Mouse (Mus musculus): ENCODE data around the gene Gtf2h1. TPM values are rescaled to one million over a fixed set of nuclear protein-coding genes. Genes with fewer than 3 reads are reported as not detected.
A peak's percentile ranks its signal among the peaks of the same experiment; 100 is the strongest.
"Not testable (repeated sequence)": the region's sequence is repeated elsewhere in the genome, so short reads cannot be mapped to it uniquely, and the experiment has no call there.

Gtf2h1 gene
- total RNA-seq (2021) = 10 to 100 TPM; 18.2 to 19.0 TPM
- long read RNA-seq, experiment 1, transcript Gtf2h1-201 (15 exons, 2,736 nt) = major isoform, 30 of 32 reads
- long read RNA-seq, experiment 1, partial matches to known transcripts = 0 of 32 reads
- long read RNA-seq, experiment 1, other reads (novel, unspliced or antisense) = 2 of 32 reads
- long read RNA-seq, experiment 2, transcript Gtf2h1-201 (15 exons, 2,736 nt) = major isoform, 28 of 31 reads
- long read RNA-seq, experiment 2, partial matches to known transcripts = 0 of 31 reads
- long read RNA-seq, experiment 2, other reads (novel, unspliced or antisense) = 3 of 31 reads

DNA sequence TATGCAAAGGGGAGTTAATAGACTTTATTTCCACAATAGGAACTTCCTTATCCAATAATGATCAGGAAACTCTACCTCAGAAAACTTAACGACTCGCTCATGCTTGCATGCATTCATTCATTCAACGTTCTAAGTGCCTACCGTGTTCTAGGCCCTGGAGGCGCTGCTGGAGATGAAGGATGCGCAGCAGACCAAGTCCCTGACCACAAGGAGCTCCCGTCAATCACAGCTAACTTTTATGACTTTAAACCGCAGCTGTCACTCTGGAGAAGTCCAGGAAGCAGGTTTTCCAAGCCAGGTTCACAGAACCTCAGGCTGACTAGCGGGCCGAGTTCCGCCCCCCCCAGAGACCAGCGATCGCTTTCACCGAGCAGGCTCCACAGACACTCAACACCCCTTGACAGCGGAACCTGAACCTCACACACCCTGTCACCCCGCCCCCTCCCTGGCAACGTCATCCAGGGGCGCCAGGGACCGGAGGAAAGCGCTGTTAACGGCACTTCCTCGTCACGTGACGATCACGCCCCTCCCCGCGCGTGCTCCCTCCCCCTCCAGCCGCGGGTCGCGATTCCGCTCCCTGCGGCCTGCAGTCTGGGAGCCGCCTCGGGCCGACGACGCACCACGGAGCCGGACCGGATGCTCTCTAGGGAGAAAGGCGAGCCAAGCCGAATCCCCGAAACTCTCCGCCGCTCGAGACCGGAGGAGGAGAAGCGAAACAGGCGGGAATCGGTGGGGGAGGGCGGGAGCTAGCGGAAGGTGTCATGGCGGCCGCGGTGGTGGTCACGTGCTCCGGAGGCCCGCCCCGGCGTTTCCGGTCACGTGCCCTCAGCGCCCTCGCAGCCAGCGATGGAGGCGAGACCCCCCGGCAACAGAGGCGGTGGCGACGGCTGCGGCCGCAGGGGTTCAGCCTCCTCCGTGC, at the start of gene Gtf2h1, which contains the start of gene Hps5:
Gtf2h1 (plus strand) TSS at position 817 of the 919 bp plus-strand sequence.
Hps5 (minus strand) TSS at position 778 of the 919 bp plus-strand sequence.
- intact Hi-C loops (cut with DNase I) = loop anchor here (1.0 to 5.0 kb wide), 3 partner anchors 51 to 212 kb away; partner anchors contain the start of genes Spty2d1 and Tsg101
- peak; percentile 97 to 99 for DNase-seq

DNA sequence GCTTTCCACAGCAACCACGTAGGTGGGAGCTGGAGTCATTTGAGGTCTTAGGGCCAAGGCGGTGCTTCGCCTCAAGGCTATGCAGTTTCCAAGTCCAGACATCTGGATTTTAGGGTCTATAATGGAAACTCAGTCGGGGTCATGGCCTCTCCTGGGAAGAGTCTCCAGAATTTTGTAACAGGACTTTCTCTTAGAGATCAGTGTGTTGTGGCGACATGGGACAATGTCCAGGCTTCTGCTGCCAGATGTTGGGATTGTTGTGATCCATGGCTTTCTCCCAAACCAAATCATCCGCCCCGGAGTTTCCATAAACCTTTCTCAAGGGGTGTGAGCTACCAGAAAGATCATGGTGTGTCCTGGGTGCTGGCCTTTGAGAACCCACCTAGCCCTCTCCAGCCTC, 49.5 kb upstream of the Gtf2h1 start:
- DNase-seq = peak; percentile 6 to 11
- intact Hi-C loops (cut with DNase I) = no loop called here

DNA sequence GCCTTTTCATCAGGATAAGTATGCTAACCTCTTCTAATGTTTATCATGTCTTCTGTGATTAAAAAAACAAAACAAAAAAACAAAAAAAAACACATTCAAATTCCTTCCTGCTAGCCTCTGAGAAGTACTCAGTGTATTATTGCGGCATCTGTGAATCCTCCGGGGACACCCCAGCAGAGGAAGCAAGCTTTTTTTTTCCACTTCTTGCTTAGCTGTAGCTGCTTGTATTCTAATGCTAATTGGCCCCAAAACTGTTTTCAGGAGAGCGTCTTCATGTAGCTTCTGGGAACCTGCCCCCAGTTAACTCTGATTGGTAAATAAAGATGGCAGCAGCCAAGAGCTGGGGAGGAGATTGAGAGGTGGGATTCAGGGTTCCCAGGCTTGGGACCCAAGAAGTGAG, 47.4 kb upstream of the Gtf2h1 start:
- peak in 1 of 2 experiments; percentile 5 for DNase-seq
- intact Hi-C loops (cut with DNase I) = no loop called here

DNA sequence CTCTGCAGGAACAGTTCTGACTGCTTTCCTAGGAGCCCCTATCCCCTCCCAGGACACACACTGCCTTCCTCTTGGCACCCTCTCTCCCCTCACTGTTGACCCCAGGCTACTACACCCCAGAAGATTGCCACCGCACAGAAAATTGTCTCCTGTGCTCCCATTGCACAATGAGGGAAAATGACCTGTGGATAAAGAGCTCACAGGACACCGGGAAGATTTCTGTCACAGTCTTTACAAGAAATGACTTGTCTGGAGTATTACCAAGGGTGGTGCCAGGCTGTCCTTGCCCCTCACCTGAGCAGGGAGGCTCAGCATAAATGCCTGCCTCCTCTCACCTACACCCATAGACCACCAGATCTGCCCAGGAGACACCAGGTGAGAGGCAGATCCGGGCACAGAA, 44.4 kb upstream of the Gtf2h1 start, which contains the start of gene Saa2:
Saa2 (plus strand) TSS at position 301 of the 400 bp plus-strand sequence.
- intact Hi-C loops (cut with DNase I) = no loop called here
- DNase-seq = no peak

DNA sequence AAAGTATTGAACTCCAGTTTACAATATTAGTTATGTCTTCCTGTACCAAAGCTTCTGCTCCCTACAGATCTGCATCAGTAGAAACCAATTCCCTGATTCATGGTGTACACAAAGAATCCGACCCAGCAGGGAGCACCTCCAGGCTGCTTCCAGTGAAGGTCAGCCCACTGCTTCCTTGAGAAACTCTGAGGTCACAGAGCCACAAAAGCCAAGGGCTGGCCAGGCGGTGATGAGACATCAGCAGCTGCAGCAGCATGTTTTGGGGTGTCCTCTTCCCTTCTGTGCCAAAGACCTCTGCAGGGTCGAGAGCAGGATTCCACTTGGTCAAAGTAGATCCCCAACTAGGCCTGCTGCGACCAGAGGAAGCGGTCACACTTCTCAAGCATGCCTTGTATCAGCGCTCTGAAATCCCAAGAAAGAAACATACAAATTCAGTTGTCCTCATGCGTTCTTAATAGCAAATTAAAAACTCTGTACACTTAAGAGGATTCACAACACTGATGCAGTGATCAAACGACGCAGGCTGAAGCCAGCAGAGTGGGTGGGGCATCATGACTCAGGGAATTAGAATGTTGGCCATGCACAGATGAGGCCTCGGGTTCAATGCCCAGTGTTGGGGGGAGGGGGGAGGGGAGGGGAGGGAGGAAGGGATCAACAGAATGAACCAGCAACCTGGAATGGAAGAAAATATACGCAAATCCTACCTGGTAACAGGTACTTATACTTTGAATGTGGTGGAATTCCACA, 34.7 kb upstream of the Gtf2h1 start:
- DNase-seq = no peak
- intact Hi-C loops (cut with DNase I) = no loop called here

DNA sequence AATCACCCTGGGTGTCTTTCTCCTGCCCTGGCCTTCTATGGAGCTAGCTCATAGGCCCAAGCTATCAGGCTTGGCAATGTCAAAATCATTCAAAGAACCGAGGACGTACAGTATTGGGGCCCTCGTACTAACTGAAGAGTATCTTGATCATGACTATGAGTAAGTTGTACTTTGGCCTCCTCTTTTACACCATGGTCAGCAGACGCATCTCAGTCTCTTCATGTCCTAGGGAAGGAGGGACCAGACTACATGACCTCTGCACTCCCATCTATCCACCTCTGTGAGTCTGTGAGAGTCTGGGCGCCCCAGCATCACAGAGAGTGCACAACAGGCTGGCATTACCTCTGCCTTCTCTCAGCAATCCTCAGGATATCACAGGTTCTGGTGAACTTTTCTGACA, 33.3 kb upstream of the Gtf2h1 start:
- DNase-seq = no peak
- intact Hi-C loops (cut with DNase I) = no loop called here

DNA sequence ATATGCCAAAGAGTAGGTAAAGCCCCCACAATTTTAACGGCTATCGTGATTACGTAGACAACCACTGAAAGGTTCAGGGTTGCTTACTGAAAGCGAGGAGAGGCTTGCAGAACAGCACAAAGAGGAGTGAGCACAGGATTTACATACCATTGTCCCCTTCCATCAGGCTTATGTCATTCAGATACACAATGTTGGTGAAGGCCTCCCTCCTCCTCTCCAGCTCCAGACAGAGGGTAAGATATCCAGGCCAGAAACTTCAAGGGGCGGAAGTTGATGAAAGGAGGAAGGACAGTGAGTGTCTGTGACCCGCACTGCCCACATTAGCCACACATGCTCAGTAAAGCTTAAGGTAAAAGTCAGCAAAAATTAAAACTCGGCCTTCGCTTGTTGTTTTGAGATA, 31.2 kb upstream of the Gtf2h1 start:
- DNase-seq = no peak
- intact Hi-C loops (cut with DNase I) = no loop called here

DNA sequence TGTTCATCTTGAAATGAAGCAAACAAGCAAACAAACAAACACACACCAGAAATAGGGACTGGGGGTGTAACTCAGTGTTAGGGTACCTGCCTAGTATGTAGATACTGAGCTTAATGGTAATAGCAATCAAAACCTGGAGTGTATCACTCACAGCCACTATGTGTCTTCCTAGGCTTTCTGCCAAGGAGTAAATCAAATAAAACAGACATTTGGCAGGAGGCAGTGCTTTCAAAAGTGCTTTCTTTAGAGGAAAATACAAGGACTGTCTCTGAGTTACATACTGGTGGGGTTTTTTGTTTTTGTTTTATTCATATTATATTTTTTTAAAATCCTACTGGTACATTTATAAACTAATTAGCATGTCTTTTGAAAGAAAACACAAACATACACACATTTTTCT, 28.5 kb upstream of the Gtf2h1 start:
- DNase-seq = no peak
- intact Hi-C loops (cut with DNase I) = no loop called here

DNA sequence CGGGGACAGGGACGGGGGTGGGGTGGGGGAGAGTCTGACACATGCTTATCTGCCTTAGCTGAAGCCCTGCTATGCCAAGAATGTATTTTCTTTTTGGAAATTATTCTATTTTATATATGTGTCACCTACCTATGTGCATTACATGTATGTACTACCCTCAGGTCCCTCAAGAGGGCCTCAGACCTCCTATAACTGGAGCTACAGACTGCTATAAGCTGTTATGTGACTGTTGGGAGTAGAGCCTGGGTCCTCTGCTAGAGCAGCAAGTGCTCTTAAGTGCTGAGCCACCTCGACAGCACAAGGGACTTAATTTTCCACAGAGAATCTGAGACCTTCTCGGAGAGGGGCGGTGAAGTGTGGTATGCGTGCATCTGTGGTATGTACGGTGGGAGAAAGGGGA, 27.5 kb upstream of the Gtf2h1 start:
- intact Hi-C loops (cut with DNase I) = no loop called here
- no peak for DNase-seq

DNA sequence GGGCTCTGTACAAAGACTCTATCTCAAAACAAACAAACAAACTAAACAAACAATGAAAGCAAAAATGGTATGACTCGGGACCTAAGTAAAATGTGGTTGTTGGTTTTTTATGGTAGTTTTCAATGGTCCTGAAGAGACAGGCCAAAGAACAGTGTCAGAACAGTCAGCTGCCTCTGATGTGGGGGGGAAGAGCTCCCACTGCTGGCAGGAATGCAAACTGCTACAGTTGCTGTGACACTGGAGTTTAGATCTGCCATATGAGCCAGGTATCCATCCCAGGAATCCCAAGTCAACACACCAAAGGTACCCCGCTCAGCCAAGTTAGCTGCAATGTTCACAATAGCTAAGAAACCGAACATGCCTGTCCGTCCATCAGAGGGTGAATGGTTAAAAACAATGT, 25.2 kb upstream of the Gtf2h1 start:
- peak; percentile 56 to 66 for DNase-seq

DNA sequence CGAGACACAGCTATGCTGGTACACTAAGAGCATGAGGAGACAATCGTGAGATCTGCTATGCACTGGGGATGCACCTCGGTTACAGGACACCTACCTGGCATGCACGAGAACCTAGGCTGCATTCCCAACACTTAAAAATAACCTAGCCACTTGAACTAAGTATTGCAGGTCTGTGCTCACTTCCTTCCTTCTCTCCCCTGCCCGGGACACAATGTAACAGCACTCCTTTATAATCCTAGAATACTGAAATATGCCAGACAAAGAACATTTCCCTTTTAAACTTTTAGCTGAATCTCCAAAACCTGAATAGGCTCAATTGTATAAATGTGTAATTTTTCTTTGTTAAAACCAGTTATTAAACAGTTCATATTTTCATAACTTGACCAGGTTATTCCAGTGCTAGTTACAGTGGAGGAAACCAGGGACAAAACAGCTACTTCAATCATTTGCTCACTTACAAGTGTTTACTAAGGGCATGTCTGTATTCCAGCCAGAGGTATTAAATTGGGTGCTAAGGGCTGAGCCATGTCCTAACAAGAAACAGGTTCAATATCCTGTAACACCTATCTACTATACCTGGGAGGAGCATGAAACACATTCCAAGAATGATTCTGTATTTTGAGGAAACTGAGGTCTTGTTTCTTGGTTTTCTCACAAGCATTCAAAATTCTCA, 6.6 kb upstream of the Gtf2h1 start:
- intact Hi-C loops (cut with DNase I) = no loop called here

More for the DNA sequence above, 25.2 kb upstream of the Gtf2h1 start:
- intact Hi-C loops (cut with DNase I) = loop anchor here (2.0 kb wide), 1 partner anchor 56 kb away; the partner anchor contains the start of gene Saa3

DNA sequence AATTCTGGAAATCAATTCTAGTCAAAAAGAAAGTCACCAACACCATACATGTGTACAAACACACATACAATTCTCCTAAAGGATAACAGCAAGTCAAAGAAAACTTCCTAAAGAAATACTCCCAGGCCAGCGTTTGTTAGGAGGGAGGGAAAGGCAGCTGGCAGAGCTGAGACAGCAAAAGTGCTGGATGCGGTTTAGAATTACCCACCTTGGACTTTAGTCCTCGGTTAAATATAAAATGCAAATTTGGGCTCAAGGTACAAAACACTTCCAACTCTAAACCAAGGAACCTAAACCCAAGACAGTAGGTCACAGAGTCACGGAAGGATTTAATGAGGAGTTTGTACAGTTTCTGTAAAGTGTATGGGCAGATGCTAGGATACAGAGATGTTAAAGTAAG, 2.0 kb upstream of the Gtf2h1 start:
- intact Hi-C loops (cut with DNase I) = no loop called here
- no peak for DNase-seq

More for the DNA sequence above, 6.6 kb upstream of the Gtf2h1 start:
- DNase-seq = no peak

DNA sequence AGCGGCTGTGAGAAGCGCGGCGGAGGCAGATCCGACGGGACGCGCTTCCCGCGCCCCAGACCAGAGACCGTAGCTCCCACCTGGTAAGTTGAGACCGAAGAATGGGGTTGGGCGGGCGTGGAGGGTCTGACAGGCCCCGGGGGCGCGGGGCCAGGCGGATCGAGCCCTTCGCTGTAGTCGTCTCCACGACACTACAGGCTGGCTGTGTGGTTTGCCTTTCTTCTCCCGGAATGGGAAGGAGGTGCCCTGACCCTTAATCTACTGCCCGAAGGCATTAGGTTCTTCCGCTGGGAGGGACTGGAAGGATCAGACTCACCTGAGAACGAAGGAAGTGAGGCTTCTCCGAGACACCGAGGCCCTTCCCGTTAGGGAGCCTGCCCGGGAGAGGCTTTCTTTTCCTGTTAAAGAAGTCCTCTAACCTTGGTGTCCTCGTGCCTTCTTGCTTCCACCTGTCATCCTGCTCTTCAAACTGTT, 340 bp downstream of the Gtf2h1 start:
- intact Hi-C loops (cut with DNase I) = loop anchor here (5.0 kb wide), 2 partner anchors 121 to 211 kb away; partner anchors contain the start of genes Spty2d1 and Tsg101
- no peak for DNase-seq

DNA sequence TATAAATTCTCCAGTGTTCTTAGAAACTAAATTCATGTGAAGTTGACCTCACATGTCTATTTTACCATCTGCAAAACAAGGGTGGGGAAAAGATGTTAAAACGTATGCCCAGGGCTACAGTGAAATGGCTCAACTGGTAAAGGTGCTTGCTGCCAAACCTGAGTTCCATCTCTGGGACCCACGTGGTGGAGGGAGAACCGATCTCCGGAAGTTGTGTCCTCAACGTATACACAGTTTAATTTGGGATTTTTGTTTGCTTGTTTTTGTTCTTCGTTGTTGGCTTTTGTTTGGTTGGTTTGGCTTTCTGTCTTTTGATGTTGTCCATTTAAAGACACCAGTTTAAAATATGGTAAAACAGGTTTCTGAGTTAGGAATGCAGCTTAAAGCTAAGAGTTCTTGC, 876 bp downstream of the Gtf2h1 start:
- DNase-seq = no peak
- intact Hi-C loops (cut with DNase I) = loop anchor here (5.0 kb wide), 2 partner anchors 121 to 211 kb away; partner anchors contain the start of genes Spty2d1 and Tsg101

DNA sequence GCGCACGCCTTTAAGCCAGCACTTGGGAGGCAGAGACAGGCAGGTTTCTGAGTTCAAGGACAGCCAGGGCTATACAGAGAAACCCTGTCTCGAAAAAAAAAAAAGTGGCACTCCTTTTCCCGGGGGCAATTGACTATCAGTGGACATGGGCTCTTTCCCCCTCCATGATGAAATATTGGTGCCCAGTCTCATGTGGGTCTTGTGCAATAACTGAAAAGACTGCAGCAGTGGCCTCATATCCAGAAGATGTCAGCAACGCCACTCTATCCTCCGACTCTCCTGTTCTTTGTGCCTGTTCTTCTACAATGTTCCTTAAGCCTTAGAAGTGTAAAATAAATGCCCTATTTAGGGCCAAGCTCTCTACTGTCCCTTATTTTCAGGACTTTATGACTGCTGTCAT, 14.4 kb downstream of the Gtf2h1 start:
- no peak for DNase-seq
- intact Hi-C loops (cut with DNase I) = no loop called here

DNA sequence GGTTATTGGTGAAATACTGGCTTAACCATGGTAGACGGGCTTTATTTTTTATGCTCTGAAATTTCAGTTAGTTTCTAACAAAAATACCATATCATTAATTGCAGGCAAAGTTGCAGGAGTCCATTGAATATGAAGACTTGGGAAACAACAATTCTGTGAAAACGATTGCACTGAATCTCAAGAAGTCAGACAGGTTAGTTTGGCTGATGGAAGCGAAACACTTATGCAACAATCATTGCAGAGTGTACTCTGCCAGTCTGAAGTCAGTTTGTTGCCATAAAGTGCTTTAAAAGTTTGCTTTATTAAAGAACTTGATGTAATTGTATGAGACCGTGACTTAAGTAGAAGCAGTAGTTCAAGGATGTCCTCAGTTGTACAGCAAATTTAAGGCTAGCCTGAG, 18.1 kb downstream of the Gtf2h1 start:
- no peak for DNase-seq
- intact Hi-C loops (cut with DNase I) = no loop called here

DNA sequence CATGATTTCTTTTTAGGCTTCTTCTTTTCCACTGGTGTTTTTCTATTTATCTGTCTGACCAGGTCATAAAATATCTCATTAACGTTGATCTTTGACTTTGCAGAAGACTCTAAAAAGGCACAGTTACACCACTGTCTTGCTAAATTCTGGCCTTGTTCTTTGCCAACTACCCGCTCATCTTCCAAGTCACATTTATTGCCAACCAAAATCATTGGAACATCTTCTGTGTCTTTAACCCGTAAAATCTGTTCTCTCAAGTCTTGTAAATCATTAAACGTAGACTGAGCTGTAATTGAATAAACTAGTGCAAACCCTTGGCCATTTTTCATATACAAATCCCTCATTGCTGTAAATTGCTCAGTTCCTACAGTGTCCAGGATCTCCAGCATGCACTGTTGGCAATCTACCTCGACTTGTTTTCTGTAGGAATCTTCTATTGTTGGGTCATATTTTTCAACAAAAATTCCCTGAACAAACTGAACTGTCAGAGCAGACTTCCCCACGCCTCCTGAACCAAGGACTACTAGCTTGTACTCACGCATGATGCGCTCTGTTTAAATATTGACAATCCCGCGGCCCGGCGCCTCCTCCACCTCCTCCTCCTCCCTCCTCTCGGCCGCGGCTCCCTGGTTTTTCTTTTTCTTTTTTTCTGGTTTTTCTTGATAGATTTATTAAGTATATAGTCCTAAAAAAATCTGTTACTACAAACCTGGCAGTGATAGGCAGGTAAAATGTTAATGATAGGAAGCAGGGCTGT, 25.2 kb downstream of the Gtf2h1 start:
- not testable (repeated sequence) for DNase-seq

DNA sequence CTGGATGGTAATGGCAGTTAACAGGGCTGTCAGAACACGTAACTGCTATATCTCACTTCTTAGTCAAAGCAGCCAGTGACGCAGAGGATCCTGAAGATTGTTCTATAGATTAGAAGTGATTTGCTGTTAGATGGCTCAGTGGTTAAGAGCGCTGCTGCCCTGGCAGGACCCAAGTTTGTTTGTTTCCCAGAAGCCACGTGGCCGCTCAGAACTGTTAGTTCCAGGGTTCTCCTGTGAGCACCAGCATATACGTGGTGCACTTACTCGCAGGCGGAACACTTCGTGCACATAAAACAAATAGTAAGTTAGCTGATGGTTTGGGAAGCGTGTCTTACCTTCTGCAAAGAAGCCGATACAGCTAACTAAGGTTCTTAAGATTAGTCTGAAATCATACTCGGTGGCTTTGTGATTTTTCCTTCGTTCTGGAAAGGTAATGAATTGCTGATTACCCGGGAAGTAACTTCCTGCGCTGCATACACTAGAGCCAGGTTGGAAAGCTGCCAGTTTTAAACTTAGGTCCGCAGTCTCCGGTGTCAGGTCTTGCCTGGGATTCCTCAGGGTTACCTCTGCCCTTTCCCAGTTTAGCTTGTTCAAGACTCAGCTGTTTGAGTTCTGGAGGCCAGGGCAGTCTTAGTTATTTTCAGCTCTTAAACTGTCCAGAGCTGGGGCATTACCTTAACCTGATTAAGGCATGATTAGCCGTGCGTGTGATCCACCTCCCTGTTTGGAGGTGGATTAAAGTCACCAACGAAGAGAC, 31.3 kb downstream of the Gtf2h1 start:
- intact Hi-C loops (cut with DNase I) = no loop called here
- peak in 1 of 2 experiments; percentile 19 for DNase-seq

More for the DNA sequence above, 25.2 kb downstream of the Gtf2h1 start:
- intact Hi-C loops (cut with DNase I) = not testable (repeated sequence)

Data from heart, postnatal 14 days (tissue).